Mouse (Mus musculus) midbrain, embryonic 15.5 days (tissue): ENCODE measurements around the gene Cenpt. TPM values are rescaled to one million over a fixed set of nuclear protein-coding genes. Genes with fewer than 3 reads are reported as not detected.
A peak's percentile ranks its signal among the peaks of the same experiment; 100 is the strongest.

Source experiments
- ATAC-seq: fragments of 200-750 bp; cut with Nextera tagmentation; replicated peaks from 2 replicates; pipeline ENCODE4 v1.8.0; 2017; ENCODE audit warnings: moderate TSS enrichment
- H3K27ac ChIP-seq: fragments of 300-500 bp; sonication (generic); 2 replicates; pipeline ENCODE4 v1.5.1; 2015; ENCODE audit warnings: mild to moderate bottlenecking, inconsistent platforms
- H3K27me3 ChIP-seq: fragments of 300-500 bp; sonication (generic); replicated peaks from 2 replicates; pipeline ENCODE4 v1.6.1; 2015; ENCODE audit warnings: inconsistent platforms
- H3K36me3 ChIP-seq: fragments of 300-500 bp; sonication (generic); replicated peaks from 2 replicates; pipeline ENCODE4 v1.6.1; 2015; ENCODE audit warnings: inconsistent platforms
- H3K4me1 ChIP-seq: fragments of 300-500 bp; sonication (generic); 2 replicates; pipeline ENCODE4 v1.6.1; 2015; ENCODE audit warnings: inconsistent platforms
- H3K4me2 ChIP-seq: fragments of 300-500 bp; sonication (generic); 2 replicates; pipeline ENCODE4 v1.6.1; 2015; ENCODE audit warnings: inconsistent platforms, mild to moderate bottlenecking, moderate library complexity
- H3K4me3 ChIP-seq: fragments of 300-500 bp; sonication (generic); 2 replicates; pipeline ENCODE4 v1.5.1; 2015; ENCODE audit warnings: mild to moderate bottlenecking, inconsistent platforms
- H3K9ac ChIP-seq: fragments of 300-500 bp; sonication (generic); 2 replicates; pipeline ENCODE4 v1.6.1; 2015; ENCODE audit warnings: mild to moderate bottlenecking, inconsistent platforms
- H3K9me3 ChIP-seq: fragments of 300-500 bp; sonication (generic); 2 replicates; pipeline ENCODE4 v1.6.1; 2016; ENCODE audit warnings: inconsistent platforms
- WGBS: fragments of 180-500 bp; shearing (Covaris S2); methylation state at CpG from one replicate; pipeline ENCODE4 v1.1.7; 2015; ENCODE audit warnings: mixed read lengths; 5-methylcytosine and 5-hydroxymethylcytosine counted together
- polyA plus RNA-seq: library from polyadenylated mRNA; unstranded; fragments of >200 nt; fragmentation: Nextera tagmentation; extraction: Ambion mirVana; gene quantifications from 2 replicates; pipeline ENCODE4 v1.2.1, GENCODE M21; 2015

Cenpt gene
- polyA plus RNA-seq, 1 experiment from 2014 or later: 58.7 TPM

DNA sequence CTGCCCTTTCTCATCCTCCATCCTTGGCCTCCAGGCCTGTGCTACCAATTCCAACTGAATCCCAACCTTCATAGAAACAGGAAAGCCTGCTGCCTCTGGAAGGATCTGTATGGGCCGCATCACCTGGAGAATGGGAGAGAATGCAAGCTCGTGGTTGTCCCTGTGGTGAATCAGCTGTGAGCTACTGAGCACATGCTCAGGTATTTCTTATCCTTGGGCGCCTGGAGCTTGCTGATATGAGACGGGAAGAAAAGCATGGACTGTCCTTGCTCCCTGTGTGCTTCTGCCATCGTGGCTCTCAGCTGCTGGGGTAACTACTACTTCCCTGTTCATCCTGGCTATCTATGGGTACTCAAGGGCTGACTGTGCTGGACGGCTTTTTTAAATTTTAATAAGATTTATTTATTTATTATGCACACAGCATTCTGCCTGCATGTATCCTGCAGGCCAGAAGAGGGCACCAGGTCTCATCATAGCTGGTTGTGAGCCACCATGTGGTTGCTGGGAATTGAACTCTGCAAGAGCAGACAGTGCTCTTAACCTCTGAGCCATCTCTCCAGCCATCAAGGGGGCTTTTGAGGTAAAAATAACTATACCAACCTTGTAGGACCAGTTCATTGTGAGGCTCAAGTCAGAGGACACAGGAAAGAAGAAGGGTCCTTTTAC is 13.4 kb upstream of the Cenpt start:
- ATAC-seq: no peak
- Histone ChIP-seq H3K9me3 (no peaks in the 10 kb centered on the region), H3K4me1 (peaks cover 37% of the 10 kb centered on the region), H3K4me3 (no peak overlapping the region), H3K27me3 (no peaks in the 10 kb centered on the region), H3K27ac (no peak overlapping the region), H3K4me2 (no peak overlapping the region), H3K9ac (no peak overlapping the region), H3K36me3 (peaks cover 5% of the 10 kb centered on the region)
- WGBS: 82% methylated on average over 6 of the region's 6 CpGs

DNA sequence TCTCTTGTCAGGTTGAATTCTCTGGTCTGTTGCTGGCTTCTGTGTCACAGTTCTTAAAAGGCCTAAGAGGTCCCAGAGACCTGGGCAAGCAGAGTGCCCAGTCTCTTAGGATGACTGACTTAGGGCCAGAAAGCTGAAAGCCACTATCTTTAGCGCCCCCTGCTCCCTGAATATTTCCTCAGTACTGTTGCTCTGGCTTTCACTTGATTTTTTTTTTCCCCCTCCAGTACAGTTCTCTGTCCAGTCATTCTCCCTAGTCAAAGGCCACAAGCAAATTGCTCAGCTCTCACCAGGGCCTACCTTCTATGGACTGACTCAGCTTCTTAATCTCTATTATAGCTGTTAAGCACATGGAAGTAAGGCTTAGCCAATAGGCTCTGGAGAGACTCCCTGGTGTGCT is 8.9 kb upstream of the Cenpt start:
- peak overlapping the region; percentile 91; the same call in 1 of the 2 replicates for H3K9ac ChIP-seq
- WGBS: 5% methylated on average over 1 of the region's 1 CpGs

GRCm38 (mm10) chr8:105860143-105860981 is 7.3 kb upstream of the Cenpt start, which contains the start of gene Nutf2:
Nutf2 (plus strand) TSS chr8:105860580.
- peak within 1 kb of the TSS; percentile 91 for H3K9ac ChIP-seq
- under 1% methylated on average over 56 of the region's 59 CpGs for WGBS
- H3K4me3 ChIP-seq: peak within 1 kb of the TSS; percentile 83
- H3K27me3 ChIP-seq: no peaks in the 10 kb centered on the region
- peak within 1 kb of the TSS; percentile 88 for H3K4me2 ChIP-seq
- H3K36me3 ChIP-seq: no peaks in the 10 kb centered on the region
- H3K4me1 ChIP-seq: peaks cover 81% of the 10 kb centered on the region
- no peaks in the 10 kb centered on the region for H3K9me3 ChIP-seq
- peak; percentile 97 for ATAC-seq
- H3K27ac ChIP-seq: peak within 1 kb of the TSS; percentile 93

More for the DNA sequence above, 8.9 kb upstream of the Cenpt start:
- H3K4me2 ChIP-seq: peak overlapping the region; percentile 88
- ATAC-seq: no peak
- H3K4me1 ChIP-seq: peaks cover 74% of the 10 kb centered on the region
- H3K27ac ChIP-seq: no peak overlapping the region
- H3K9me3 ChIP-seq: no peaks in the 10 kb centered on the region
- no peaks in the 10 kb centered on the region for H3K27me3 ChIP-seq
- H3K4me3 ChIP-seq: peak overlapping the region; percentile 83
- 0 out of 2 replicates have a peak, but pooled peaks cover 2% of the 10 kb centered on the region for H3K36me3 ChIP-seq

DNA sequence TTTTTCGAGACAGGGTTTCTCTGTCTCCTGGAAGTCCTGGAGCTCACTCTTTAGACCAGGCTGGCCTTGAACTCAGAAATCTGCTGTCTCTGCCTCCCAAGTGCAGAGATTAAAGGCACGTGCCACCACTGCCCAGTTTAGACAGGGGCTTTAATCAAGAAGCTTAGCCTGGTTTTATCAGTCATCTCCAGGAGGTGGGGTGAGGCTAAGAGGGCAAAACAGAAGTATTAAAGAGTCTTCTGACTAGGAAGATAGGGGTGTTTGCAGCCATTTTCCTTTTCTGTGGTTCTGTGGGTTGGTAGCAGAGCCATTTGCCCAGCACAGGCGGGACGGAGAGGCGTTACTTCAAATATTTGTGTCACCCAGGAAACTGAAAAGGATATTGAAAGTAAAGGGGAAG is 6.2 kb upstream of the Cenpt start:
- Histone ChIP-seq H3K27me3 (no peaks in the 10 kb centered on the region), H3K4me3 (no peak overlapping the region), H3K4me2 (peak overlapping the region; percentile 88), H3K27ac (no peak overlapping the region), H3K4me1 (peaks cover 75% of the 10 kb centered on the region), H3K36me3 (no peaks in the 10 kb centered on the region), H3K9me3 (no peaks in the 10 kb centered on the region), H3K9ac (no peak overlapping the region)
- no peak for ATAC-seq
- WGBS: 71% methylated on average over 5 of the region's 5 CpGs

GRCm38 (mm10) chr8:105858495-105858894 is 5.4 kb upstream of the Cenpt start:
- no peaks in the 10 kb centered on the region for H3K36me3 ChIP-seq
- H3K9ac ChIP-seq: no peak overlapping the region
- H3K27ac ChIP-seq: no peak overlapping the region
- no peaks in the 10 kb centered on the region for H3K27me3 ChIP-seq
- H3K4me3 ChIP-seq: no peak overlapping the region
- WGBS: 80% methylated on average over 5 of the region's 5 CpGs
- peaks cover 69% of the 10 kb centered on the region for H3K4me1 ChIP-seq
- no peak overlapping the region for H3K4me2 ChIP-seq
- ATAC-seq: no peak
- H3K9me3 ChIP-seq: no peaks in the 10 kb centered on the region

DNA sequence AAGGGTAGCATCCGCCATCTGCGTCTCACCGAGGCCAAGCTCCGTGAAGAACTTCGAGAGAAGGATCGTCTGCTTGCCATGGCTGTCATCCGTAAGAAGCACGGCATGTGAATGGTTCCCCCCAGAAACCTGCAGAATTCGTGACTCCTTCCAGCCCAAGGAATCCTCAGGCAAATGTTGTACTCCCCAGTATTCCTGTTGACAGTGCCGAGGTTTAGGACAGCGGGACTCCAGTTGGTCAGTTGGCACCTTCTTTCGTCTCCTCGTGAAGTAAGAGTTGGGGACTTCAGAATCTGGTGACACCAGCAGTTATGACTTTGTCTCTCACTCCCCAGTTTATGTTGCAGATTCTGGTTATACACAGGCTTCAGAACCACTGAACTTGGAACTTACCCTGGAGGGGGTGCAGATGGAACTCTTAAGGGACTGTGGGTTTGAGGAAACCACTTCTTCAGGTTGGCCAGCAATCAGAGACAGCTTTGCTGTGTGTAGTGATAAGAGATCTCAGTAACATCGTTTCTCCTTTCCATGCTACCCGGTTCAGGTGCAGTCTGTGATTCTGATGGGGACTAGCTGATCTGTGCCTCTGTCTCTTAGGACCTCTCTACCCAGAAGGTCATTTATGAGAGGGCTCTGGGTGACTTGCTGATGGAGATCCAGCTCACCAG is 3.2 kb upstream of the Cenpt start:
- H3K27ac ChIP-seq: peak overlapping the region; percentile 87; the same call in 1 of the 2 replicates
- 26% methylated on average over 15 of the region's 15 CpGs for WGBS
- peak overlapping the region; percentile 90 for H3K4me3 ChIP-seq
- peaks cover 52% of the 10 kb centered on the region for H3K4me1 ChIP-seq
- ATAC-seq: no peak
- no peaks in the 10 kb centered on the region for H3K9me3 ChIP-seq
- H3K27me3 ChIP-seq: no peaks in the 10 kb centered on the region
- H3K36me3 ChIP-seq: no peaks in the 10 kb centered on the region
- H3K4me2 ChIP-seq: peak overlapping the region; percentile 81
- peak overlapping the region; percentile 82 for H3K9ac ChIP-seq

GRCm38 (mm10) chr8:105855248-105856167 is 2.4 kb upstream of the Cenpt start:
- Histone ChIP-seq H3K9me3 (no peaks in the 10 kb centered on the region), H3K4me2 (peak overlapping the region; percentile 81), H3K36me3 (no peaks in the 10 kb centered on the region), H3K27ac (peak overlapping the region; percentile 87), H3K9ac (peak overlapping the region; percentile 82), H3K4me1 (peaks cover 53% of the 10 kb centered on the region), H3K27me3 (no peaks in the 10 kb centered on the region), H3K4me3 (peak overlapping the region; percentile 90)
- WGBS: under 1% methylated on average over 71 of the region's 71 CpGs
- no peak; the same call in 1 of the 2 replicates for ATAC-seq

- Histone ChIP-seq H3K4me1 (peaks cover 52% of the 10 kb centered on the region), H3K4me3 (peak within 1 kb of the TSS; percentile 90), H3K27ac (peak within 1 kb of the TSS; percentile 87), H3K9me3 (no peaks in the 10 kb centered on the region), H3K9ac (peak within 1 kb of the TSS; percentile 82), H3K36me3 (no peaks in the 10 kb centered on the region), H3K27me3 (no peaks in the 10 kb centered on the region), H3K4me2 (peak within 1 kb of the TSS; percentile 81)
- ATAC-seq: peak; percentile 91
- under 1% methylated on average over 43 of the region's 43 CpGs for WGBS
These were observed 1.7 kb upstream of the Cenpt start, which contains the start of gene Thap11 for GRCm38 (mm10) chr8:105854715-105855216. Thap11 (plus strand) TSS chr8:105855132.

GRCm38 (mm10) chr8:105854303-105854702 is 1.2 kb upstream of the Cenpt start:
- H3K4me1 ChIP-seq: peaks cover 47% of the 10 kb centered on the region
- 22% methylated on average over 8 of the region's 8 CpGs for WGBS
- no peaks in the 10 kb centered on the region for H3K27me3 ChIP-seq
- no peaks in the 10 kb centered on the region for H3K36me3 ChIP-seq
- peak overlapping the region; percentile 21; the same call in 1 of the 2 replicates for H3K9ac ChIP-seq
- peak overlapping the region; percentile 87; the same call in 1 of the 2 replicates for H3K27ac ChIP-seq
- peak overlapping the region; percentile 81 for H3K4me2 ChIP-seq
- peak overlapping the region; percentile 90 for H3K4me3 ChIP-seq
- H3K9me3 ChIP-seq: no peaks in the 10 kb centered on the region
- no peak; the same call in 1 of the 2 replicates for ATAC-seq

GRCm38 (mm10) chr8:105852146-105852729 is 840 bp downstream of the Cenpt start:
- peak overlapping the region; percentile 70 for H3K4me3 ChIP-seq
- H3K27me3 ChIP-seq: no peaks in the 10 kb centered on the region
- no peak overlapping the region for H3K9ac ChIP-seq
- WGBS: 80% methylated on average over 12 of the region's 12 CpGs
- H3K36me3 ChIP-seq: peaks cover 10% of the 10 kb centered on the region
- peak overlapping the region; percentile 76; the same call in 1 of the 2 replicates for H3K4me2 ChIP-seq
- no peak for ATAC-seq
- peaks cover 27% of the 10 kb centered on the region for H3K4me1 ChIP-seq
- 0 out of 2 replicates have a peak overlapping the region, but pooled peaks have one; percentile 84 for H3K27ac ChIP-seq
- H3K9me3 ChIP-seq: no peaks in the 10 kb centered on the region
